Mouse (Mus musculus) bone marrow, adult 2 months (tissue): ENCODE data around the gene Wif1. TPM values are rescaled to one million over a fixed set of nuclear protein-coding genes. Genes with fewer than 3 reads are reported as not detected.

Experiments
- H3K27ac ChIP-seq: fragments of 200-500 bp; 2 replicates; pipeline ENCODE4 v1.5.1; 2012; ENCODE audit warnings: low read depth, mild to moderate bottlenecking, control low read depth, inconsistent platforms, low read length; ENCODE audit not compliant: control insufficient read depth, poor library complexity, insufficient read depth
- H3K4me1 ChIP-seq: fragments of 200-500 bp; 2 replicates; pipeline ENCODE4 v1.6.1; 2011; ENCODE audit warnings: low read length; ENCODE audit not compliant: control insufficient read depth, insufficient read depth
- H3K4me3 ChIP-seq: fragments of 200-500 bp; replicated peaks from 2 replicates; pipeline ENCODE3; 2011; ENCODE audit warnings: mild to moderate bottlenecking, low read depth, low read length, control low read depth; ENCODE audit not compliant: control insufficient read depth
- CTCF ChIP-seq: fragments of 200-500 bp; IDR thresholded peaks from 2 replicates; pipeline ENCODE4 v1.5.1; 2011; ENCODE audit warnings: low read length, control low read depth; ENCODE audit not compliant: control insufficient read depth, insufficient read depth
- POLR2A ChIP-seq: fragments of 200-500 bp; IDR thresholded peaks from 2 replicates; pipeline ENCODE4 v1.6.1; 2011; ENCODE audit warnings: low read depth, mild to moderate bottlenecking, control low read depth, low read length, borderline replicate concordance; ENCODE audit not compliant: control insufficient read depth
- WGBS: fragments of 180-500 bp; shearing (Covaris S2); methylation state at CpG from one replicate; pipeline ENCODE4 v1.1.7; 2018; 5-methylcytosine and 5-hydroxymethylcytosine counted together
- polyA plus RNA-seq: library from polyadenylated mRNA; stranded (reverse); fragments of >200 nt; gene quantifications from 2 replicates; pipeline ENCODE4 v1.2.4, GENCODE M21; 2011; ENCODE audit warnings: low replicate concordance; ENCODE audit not compliant: missing spikeins, insufficient read depth, insufficient read length

The Wif1 gene
- polyA plus RNA-seq, 1 experiment: 2.5 TPM

GRCm38 (mm10) chr10:121061336-121061835, 27.6 kb downstream of the Wif1 start:
- WGBS: 84% methylated on average over 5 of the region's 5 CpGs
- Histone ChIP-seq H3K27ac (no peak overlapping the region), H3K4me3 (no peak overlapping the region), H3K4me1 (no peaks in the 10 kb centered on the region)
- no peak for TF ChIP-seq POLR2A
- no peak for TF ChIP-seq CTCF

GRCm38 (mm10) chr10:121062704-121063103, 28.9 kb downstream of the Wif1 start:
- WGBS: 89% methylated on average over 8 of the region's 8 CpGs
- TF ChIP-seq CTCF: no peak
- TF ChIP-seq POLR2A: no peak
- Histone ChIP-seq H3K27ac (no peak overlapping the region), H3K4me3 (no peak overlapping the region), H3K4me1 (no peaks in the 10 kb centered on the region)

DNA sequence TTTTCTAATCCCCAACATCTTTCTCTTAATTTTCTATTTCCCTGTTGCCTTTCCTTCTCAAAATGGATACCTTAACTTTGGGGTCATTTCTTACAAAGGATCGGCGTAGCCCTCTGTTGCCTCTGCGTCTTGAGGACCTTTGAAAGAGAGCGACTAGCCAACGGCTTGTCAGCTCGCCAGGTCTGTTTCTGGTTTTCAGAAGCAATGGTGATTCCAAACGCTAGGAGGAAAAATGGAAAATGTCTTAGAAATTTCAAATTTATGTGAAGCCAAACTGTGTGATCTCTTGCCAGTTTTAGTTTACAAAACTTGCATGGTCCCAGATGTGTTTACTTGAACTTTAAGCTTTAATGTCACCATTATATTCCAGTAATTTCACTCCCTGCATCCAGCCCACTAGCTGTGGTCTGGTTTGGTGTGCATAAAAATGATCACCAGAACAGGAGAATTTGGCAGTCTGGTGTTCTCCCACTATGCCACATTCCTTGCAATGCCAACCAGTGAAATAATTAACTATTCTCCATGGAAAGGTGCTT, 33.7 kb downstream of the Wif1 start:
- H3K4me1 ChIP-seq: no peaks in the 10 kb centered on the region
- no peak for TF ChIP-seq POLR2A
- TF ChIP-seq CTCF: no peak
- no peak overlapping the region for H3K4me3 ChIP-seq
- 83% methylated on average over 7 of the region's 7 CpGs for WGBS
- no peak overlapping the region for H3K27ac ChIP-seq

GRCm38 (mm10) chr10:121068003-121068402, 34.2 kb downstream of the Wif1 start:
- 62% methylated on average over 1 of the region's 1 CpGs for WGBS
- Histone ChIP-seq H3K27ac (no peak overlapping the region), H3K4me1 (no peaks in the 10 kb centered on the region), H3K4me3 (no peak overlapping the region)
- TF ChIP-seq CTCF: no peak
- TF ChIP-seq POLR2A: no peak

- H3K4me1 ChIP-seq: no peaks in the 10 kb centered on the region
- H3K4me3 ChIP-seq: no peak overlapping the region
- no peak overlapping the region for H3K27ac ChIP-seq
- 60% methylated on average over 7 of the region's 7 CpGs for WGBS
- TF ChIP-seq CTCF (no peak), POLR2A (no peak)
Measured at GRCm38 (mm10) chr10:121070742-121071141, 37.0 kb downstream of the Wif1 start.

- Histone ChIP-seq H3K4me3 (no peak overlapping the region), H3K27ac (no peak overlapping the region), H3K4me1 (no peaks in the 10 kb centered on the region)
- 61% methylated on average over 9 of the region's 9 CpGs for WGBS
- TF ChIP-seq CTCF: no peak
- TF ChIP-seq POLR2A: no peak
Measured at GRCm38 (mm10) chr10:121080500-121080899, 46.7 kb downstream of the Wif1 start.

GRCm38 (mm10) chr10:121082881-121083280, 49.1 kb downstream of the Wif1 start:
- no peak overlapping the region for H3K27ac ChIP-seq
- 75% methylated on average over 4 of the region's 4 CpGs for WGBS
- H3K4me3 ChIP-seq: no peak overlapping the region
- no peak for TF ChIP-seq POLR2A
- no peak for TF ChIP-seq CTCF
- H3K4me1 ChIP-seq: no peaks in the 10 kb centered on the region

DNA sequence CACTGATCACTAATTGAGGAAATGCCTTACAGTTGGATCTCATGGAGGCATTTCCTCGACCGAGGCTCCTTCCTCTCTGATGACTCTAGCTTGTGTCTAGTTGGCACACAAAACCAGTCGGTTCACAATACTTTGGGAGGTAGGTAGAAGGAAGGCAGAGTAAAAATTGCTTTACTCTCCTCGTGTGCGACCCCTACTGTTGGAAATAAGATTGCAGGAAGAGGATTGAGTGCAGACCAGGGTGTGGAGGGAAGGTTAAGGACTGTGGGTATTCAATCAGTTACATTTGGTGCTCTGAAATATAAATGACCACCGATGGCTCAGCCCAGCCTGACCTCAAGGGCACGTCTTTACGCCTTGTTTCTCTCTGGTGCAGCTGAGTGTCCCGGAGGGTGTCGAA, 49.8 kb downstream of the Wif1 start:
- no peak for TF ChIP-seq POLR2A
- no peak for TF ChIP-seq CTCF
- H3K4me1 ChIP-seq: no peaks in the 10 kb centered on the region
- H3K27ac ChIP-seq: no peak overlapping the region
- WGBS: 55% methylated on average over 10 of the region's 10 CpGs
- no peak overlapping the region for H3K4me3 ChIP-seq

GRCm38 (mm10) chr10:121088679-121089078, 54.9 kb downstream of the Wif1 start:
- Histone ChIP-seq H3K27ac (no peak overlapping the region), H3K4me1 (no peaks in the 10 kb centered on the region; the same call in 1 of the 2 replicates), H3K4me3 (no peak overlapping the region)
- TF ChIP-seq POLR2A (no peak), CTCF (no peak)
- 78% methylated on average over 5 of the region's 5 CpGs for WGBS

DNA sequence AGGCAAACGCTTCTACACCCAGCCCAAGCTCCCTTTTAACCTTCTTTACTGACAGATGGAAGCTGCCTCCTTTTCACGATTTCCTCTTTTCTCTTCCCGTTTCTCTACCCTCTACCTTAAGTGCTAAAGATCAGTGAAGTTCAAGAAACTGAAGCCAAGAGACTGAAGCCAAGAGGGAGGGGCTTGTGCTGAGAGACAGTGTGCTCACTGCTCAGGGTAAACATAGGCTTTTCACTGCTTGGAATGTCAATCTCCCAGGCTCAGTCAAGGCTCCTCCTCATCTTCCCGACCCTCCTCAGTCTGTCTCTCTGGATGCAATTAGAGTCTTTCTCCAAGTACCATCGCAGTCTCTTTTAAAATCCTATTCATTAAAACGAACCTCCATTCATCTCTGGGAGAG, 55.6 kb downstream of the Wif1 start:
- 2% methylated on average over 6 of the region's 6 CpGs for WGBS
- Histone ChIP-seq H3K4me1 (no peaks in the 10 kb centered on the region; the same call in 1 of the 2 replicates), H3K27ac (no peak overlapping the region), H3K4me3 (no peak overlapping the region)
- TF ChIP-seq CTCF: no peak
- TF ChIP-seq POLR2A: no peak
